Mouse (Mus musculus) left cerebral cortex, adult 2 months (tissue): ENCODE data around the gene Comtd1. TPM values are rescaled to one million over a fixed set of nuclear protein-coding genes. Genes with fewer than 3 reads are reported as not detected.
A peak's percentile ranks its signal among the peaks of the same experiment; 100 is the strongest.

Experiments used
- DNase-seq, 2 experiments: peaks; one replicate each; pipeline ENCODE4 v3.0.0; 2021 to 2022; ENCODE audit warnings: low spot score in 2 of 2, mixed read lengths in 1 of 2; ENCODE audit errors: extremely low spot score in 1 of 2
- H3K27ac ChIP-seq: fragments of 200-600 bp; 2 replicates; pipeline ENCODE4 v1.8.1; 2022
- H3K4me3 ChIP-seq: fragments of 200-600 bp; 2 replicates; pipeline ENCODE4 v1.8.1; 2022
- CTCF ChIP-seq: fragments of 200-600 bp; IDR thresholded peaks from 2 replicates; pipeline ENCODE4 v1.8.1; 2022; ENCODE audit warnings: antibody characterized with exemption, mild to moderate bottlenecking, moderate library complexity
- intact Hi-C: fragments of 180-260 bp; cut with DNase I; formaldehyde crosslinking; loops from one replicate; pipeline ENCODE4 v1.15.1; 2025
- long read RNA-seq, 2 experiments: library from polyadenylated mRNA; stranded (forward); transcript quantifications; one replicate each; pipeline ENCODE4 v2.0.0; 2021; ENCODE audit warnings: borderline mapping rate in 2 of 2
- total RNA-seq, 2 experiments: library from RNA; stranded (reverse); gene quantifications; 2 replicates each; pipeline ENCODE4 v1.2.3; 2021

Gene Comtd1
- 10 to 100 TPM; 22.8 to 24.9 TPM for total RNA-seq
- long read RNA-seq, experiment 1, transcript Comtd1-202 (7 exons, 2,314 nt), result major isoform, 6 of 12 reads
- long read RNA-seq, experiment 1, partial matches to known transcripts, result 1 of 12 reads
- long read RNA-seq, experiment 1, other reads (novel, unspliced or antisense), result 4 of 12 reads
- long read RNA-seq, experiment 2, transcript Comtd1-202 (7 exons, 2,314 nt), result major isoform, 6 of 10 reads
- long read RNA-seq, experiment 2, partial matches to known transcripts, result 2 of 10 reads
- long read RNA-seq, experiment 2, other reads (novel, unspliced or antisense), result 0 of 10 reads

GRCm38 (mm10) chr14:21848166-21849154, at the start of gene Comtd1:
TSS of gene Comtd1 (minus strand) at chr14:21848977.
- DNase-seq, result peak; percentile 93 to 97
- Histone ChIP-seq H3K27ac (peak within 1 kb of the TSS; percentile 91), H3K4me3 (peak within 1 kb of the TSS; percentile 83)
- intact Hi-C loops, result loop anchor here (1.0 to 10.0 kb wide), 6 partner anchors 17 to 726 kb away; partner anchors contain the start of genes Dusp13 and Samd8
- no peak; the same call in none of the 2 replicates for TF ChIP-seq CTCF

GRCm38 (mm10) chr14:21892341-21892659, 43.5 kb upstream of the Comtd1 start:
- no peak overlapping the region for H3K4me3 ChIP-seq
- no peak for TF ChIP-seq CTCF
- intact Hi-C loops, result no loop called here
- H3K27ac ChIP-seq, result no peak overlapping the region
- no peak for DNase-seq

GRCm38 (mm10) chr14:21891581-21892340, 43.0 kb upstream of the Comtd1 start:
- Histone ChIP-seq H3K27ac (no peak overlapping the region), H3K4me3 (no peak overlapping the region)
- no peak for TF ChIP-seq CTCF
- intact Hi-C loops, result no loop called here
- DNase-seq, result no peak

- intact Hi-C loops, result no loop called here
- DNase-seq, result no peak
- TF ChIP-seq CTCF, result no peak
- H3K27ac ChIP-seq, result no peak overlapping the region
- H3K4me3 ChIP-seq, result no peak overlapping the region
Measured at GRCm38 (mm10) chr14:21890430-21890829, 41.7 kb upstream of the Comtd1 start.

- H3K4me3 ChIP-seq, result no peak overlapping the region
- no peak overlapping the region for H3K27ac ChIP-seq
- no peak for DNase-seq
- intact Hi-C loops, result no loop called here
- no peak for TF ChIP-seq CTCF
Measured at GRCm38 (mm10) chr14:21866816-21867215, 18.0 kb upstream of the Comtd1 start.

- Histone ChIP-seq H3K27ac (no peak overlapping the region), H3K4me3 (no peak overlapping the region)
- no peak for TF ChIP-seq CTCF
- intact Hi-C loops, result no loop called here
- no peak for DNase-seq
Measured at GRCm38 (mm10) chr14:21866291-21866690, 17.5 kb upstream of the Comtd1 start.

- Histone ChIP-seq H3K27ac (no peak overlapping the region), H3K4me3 (no peak overlapping the region)
- TF ChIP-seq CTCF, result no peak
- intact Hi-C loops, result no loop called here
- no peak for DNase-seq
Measured at GRCm38 (mm10) chr14:21856886-21857285, 8.1 kb upstream of the Comtd1 start.

GRCm38 (mm10) chr14:21855961-21856360, 7.2 kb upstream of the Comtd1 start:
- H3K4me3 ChIP-seq, result no peak overlapping the region
- DNase-seq, result no peak
- intact Hi-C loops, result no loop called here
- TF ChIP-seq CTCF, result no peak
- H3K27ac ChIP-seq, result no peak overlapping the region

GRCm38 (mm10) chr14:21854271-21854670, 5.5 kb upstream of the Comtd1 start:
- TF ChIP-seq CTCF, result no peak
- no peak overlapping the region for H3K4me3 ChIP-seq
- no peak overlapping the region for H3K27ac ChIP-seq
- DNase-seq, result no peak
- intact Hi-C loops, result loop anchor here (5.0 kb wide), 1 partner anchor 1193 kb away; no protein-coding TSS in a partner anchor

- peak; percentile 66 to 67 for DNase-seq
- intact Hi-C loops, result loop anchor here (5.0 kb wide), 1 partner anchor 1194 kb away; no protein-coding TSS in a partner anchor
- peak; percentile 63 for TF ChIP-seq CTCF
- no peak overlapping the region for H3K27ac ChIP-seq
- H3K4me3 ChIP-seq, result peak overlapping the region; percentile 15; the same call in 1 of the 2 replicates
Measured at GRCm38 (mm10) chr14:21853456-21854109, 4.8 kb upstream of the Comtd1 start.
